Mouse (Mus musculus) skeletal muscle tissue, adult 2 months (tissue): ENCODE results near the gene Cfap58.

ENCODE experiments used
- DNase-seq: peaks from one replicate; pipeline ENCODE4 v3.0.0-alpha.2; 2012; ENCODE audit warnings: low read depth, low spot score

The Cfap58 gene

DNA sequence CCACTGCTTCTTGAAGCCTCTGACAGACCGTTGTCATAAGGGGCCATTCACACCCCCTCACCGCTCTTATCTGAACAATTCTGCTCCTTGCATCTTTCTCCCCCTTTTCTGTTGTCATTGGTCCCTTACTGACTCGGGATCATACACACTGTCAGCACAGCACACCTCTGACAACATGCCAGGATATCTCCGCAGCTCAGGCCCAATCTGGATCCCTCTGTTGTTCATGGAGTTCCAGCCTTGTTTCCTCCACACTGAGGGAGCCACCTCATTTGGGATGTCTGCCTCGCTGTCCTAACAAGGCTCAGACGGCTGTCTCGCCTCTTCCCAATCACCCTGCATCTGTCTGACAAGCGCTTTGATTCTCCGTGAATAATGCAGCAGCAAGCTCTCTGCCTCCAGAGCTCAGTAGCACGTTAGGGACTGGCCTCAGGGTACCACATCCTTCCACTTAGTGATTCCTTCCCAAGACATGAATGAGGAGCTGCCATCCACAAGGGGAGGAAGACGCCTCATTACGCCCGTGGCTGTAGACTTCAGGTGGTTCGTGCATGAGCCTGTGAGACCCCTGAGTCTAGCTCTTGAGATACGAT lies 40.7 kb downstream of the Cfap58 start:
- DNase-seq: no peak

DNA sequence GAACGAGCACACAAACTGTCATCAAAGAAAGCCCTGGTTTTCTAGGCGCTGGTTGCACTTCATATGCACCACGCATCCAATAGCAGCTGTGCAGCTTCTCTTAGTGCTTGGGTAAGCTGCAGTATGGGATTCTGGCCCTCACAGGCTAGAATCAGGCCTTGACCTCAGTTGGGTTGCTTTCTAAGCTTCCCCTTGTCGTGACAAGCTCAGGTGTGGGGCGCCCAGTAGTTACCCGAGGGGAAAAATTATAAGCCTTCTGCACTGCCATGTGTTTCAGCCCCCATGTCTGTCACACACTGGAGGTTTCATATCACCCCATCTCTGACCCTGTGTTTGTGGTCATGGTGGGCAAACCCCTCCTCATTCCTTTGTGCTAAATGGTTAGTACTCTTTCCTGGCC lies 42.0 kb downstream of the Cfap58 start:
- no peak for DNase-seq

DNA sequence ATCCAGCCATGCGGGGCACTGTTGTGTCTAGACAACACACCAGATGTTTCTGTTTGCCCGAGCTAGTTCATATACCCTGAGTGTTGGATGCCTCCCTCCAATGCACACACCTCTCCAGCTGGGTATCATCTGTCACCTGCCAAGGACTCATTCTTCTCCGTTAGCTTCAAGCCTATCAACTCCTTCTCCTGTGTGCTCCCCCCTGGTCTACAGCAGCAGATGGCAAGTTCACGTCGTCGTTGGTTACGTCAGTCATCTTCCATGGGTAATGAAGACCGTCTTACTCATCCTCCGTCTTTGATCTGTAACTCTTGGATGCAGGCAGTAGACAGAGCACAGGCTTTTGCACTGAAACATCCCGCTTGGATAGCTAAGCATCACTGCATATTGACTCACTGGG lies 42.8 kb downstream of the Cfap58 start:
- DNase-seq: no peak

DNA sequence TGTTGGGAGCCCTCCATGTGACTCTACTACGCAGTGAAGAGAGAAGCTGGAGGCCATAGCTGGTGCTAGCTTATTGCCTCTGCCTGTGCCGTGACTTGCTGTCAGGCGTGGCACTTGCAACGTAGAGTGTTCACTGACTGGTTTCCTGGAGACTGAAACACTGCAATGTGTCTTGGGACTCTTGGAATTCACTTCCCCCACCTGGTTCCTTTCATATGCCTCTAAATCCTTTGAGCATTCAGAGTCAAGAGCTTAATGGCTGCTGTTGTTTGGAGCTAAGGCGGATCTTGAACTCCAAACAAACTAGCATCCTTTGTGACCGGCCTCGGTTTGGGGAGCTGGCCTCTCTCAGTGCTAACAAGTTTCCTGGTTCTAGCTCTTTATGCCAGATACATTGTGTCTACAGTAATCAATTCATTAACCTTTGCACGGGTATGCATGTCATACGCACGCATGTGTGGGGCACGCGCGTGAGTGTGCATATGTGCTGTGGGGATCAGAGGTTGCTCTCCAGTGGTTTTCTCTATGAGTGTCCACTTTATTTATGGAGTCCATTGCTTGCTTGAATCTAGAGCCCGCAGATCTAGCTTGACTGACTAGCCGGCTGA lies 48.2 kb downstream of the Cfap58 start:
- DNase-seq: no peak

DNA sequence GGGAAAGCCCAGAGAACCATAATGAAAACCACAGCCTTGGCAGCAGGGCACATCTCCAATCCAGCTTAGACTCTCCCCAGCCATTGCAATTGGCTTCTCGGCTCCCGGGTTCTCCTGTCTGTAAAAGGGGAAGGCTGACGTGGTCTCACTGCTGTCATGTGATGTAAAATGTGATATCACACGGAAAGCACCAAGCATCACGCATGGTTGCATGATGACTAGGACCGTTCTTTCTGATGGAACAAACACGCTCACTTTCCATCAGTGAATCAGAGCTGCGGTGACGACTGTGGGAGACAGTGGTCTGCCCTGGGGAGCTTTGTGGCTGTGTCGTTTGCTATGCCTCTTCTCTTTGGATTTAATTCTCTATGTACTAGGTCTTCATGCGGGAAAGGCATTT lies 50.5 kb downstream of the Cfap58 start:
- no peak for DNase-seq

DNA sequence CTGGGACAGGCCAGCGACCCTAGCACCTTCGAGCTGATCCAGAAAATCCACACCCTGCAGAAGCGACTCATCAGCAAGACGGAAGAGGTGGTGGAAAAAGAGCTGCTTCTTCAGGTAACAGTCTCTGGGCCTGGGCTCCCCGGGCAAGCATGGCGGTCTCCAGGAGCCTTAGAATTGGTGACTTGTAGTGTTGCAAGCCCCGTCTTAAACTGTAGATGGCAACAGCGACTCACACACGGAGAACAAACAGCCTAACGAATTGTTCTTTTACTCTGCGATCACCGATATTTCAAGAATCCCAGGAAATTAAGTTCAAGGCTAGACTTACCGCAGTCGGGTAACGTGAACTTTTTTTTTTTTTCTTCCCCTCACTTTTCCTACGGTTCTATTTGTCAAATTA lies 51.0 kb downstream of the Cfap58 start:
- no peak for DNase-seq

DNA sequence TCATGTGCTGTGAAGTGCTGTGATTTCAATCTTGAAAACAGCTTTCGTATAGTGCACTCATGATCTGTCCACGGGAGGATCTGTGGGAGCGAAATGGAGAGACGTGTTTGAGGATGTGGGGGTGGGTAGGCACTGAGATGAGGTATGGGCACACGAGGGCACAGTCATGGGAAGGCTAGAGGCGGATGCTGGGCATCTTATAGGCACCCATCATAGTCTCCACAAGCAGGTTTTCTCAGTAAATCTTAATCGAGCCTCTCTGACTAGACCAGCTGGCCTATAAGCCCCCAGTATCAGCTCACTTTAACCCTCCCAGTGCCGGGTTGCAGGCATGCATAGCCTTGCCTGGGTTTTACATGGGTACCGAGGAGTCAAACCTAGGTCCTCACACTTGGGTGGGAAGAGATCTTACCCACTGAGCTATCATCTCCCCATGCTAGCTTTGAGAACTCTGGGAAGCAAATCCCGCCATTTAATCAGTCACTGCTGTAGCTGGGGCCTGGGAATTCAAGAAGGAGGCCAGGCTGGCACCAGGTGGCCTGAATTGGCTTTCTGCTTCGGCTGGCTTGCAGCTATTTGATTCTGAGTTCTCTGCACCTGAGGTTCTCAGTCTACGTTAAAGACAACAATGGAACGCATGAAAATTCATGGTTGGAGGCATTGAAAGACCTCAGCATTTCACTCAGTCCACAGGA lies 51.6 kb downstream of the Cfap58 start:
- DNase-seq: no peak

DNA sequence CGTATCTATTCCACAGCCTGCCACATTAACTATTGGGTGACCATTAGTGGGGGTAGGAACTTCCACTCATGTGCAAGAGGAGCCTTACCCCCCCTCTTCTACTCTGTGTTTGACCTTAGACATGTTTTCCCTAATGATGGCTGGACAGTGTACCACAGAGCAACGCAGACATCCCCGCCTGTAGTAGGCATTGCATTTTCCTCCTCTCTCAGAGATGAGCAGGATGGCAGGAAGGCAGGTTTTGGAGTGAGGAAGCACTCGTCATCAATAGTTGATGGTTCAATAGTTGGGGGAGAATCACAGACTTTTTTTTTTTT lies 52.1 kb downstream of the Cfap58 start:
- DNase-seq: no peak

DNA sequence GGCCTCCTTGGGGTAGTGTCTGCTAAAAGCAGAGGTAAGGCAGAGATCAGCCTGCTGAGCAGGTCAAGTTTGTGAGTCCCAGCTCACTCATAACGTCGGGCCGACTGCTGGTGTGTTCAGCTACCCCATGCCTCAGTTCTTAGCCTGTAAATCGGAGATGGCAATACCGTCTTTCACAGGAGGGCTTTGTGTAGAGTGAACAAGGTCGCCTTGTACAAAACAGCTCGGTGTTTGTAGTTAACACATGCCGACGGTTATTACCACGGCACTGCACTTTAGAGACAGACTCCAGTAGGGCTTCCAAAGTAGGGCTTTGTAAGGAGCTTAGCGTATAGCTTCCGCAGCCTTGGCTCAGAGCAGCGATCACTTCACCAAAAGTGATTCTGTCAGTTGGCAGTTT lies 63.8 kb downstream of the Cfap58 start:
- no peak for DNase-seq

DNA sequence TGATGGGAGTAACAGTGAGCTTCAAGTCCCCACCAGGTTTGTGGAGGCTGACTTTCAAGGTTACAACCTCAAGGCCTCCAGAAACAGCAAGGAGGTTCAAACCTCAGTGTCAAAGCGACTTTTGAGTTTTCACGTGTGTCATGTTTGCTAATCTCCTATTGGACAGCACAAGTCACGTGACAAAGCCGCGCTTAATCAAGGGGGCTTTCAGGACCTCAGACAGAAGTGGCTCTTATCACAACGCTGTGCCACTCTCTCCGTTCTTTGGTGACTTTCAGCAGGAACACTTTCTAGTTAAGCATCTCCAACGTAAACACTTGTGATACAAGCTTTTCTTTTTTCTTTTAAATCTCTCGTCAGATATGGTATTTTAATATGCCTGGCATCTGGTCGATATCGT lies 64.3 kb downstream of the Cfap58 start:
- DNase-seq: no peak

DNA sequence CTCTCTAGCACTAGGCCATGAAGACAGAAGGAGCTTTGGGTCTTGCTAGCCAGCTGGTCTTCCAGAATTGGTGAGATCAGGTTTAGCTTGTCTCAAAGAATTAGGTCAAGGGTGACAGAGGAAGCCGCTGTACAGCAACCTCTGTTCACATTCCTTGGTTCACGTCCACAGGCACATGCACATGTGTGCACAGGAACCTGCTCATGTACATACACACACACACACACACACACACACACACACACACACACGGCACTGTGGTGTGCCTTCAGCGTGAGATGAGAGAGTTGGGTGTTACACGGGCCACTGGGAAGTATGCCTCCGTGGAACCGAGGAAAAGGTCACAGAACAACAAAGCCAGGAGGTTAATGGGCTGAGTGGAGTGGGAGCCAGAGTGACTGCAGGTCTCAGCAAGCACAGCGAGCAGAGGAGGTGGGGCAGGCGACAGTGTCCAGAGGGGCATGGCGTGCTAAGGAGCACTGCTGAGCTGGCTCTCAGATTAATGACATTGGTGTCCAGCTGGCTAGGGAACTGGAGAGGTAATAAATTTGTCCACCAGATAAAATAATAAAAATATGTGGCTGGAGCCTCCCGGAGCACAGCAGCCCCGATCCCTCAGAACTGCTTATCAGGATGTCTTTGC lies 71.4 kb downstream of the Cfap58 start:
- DNase-seq: no peak

DNA sequence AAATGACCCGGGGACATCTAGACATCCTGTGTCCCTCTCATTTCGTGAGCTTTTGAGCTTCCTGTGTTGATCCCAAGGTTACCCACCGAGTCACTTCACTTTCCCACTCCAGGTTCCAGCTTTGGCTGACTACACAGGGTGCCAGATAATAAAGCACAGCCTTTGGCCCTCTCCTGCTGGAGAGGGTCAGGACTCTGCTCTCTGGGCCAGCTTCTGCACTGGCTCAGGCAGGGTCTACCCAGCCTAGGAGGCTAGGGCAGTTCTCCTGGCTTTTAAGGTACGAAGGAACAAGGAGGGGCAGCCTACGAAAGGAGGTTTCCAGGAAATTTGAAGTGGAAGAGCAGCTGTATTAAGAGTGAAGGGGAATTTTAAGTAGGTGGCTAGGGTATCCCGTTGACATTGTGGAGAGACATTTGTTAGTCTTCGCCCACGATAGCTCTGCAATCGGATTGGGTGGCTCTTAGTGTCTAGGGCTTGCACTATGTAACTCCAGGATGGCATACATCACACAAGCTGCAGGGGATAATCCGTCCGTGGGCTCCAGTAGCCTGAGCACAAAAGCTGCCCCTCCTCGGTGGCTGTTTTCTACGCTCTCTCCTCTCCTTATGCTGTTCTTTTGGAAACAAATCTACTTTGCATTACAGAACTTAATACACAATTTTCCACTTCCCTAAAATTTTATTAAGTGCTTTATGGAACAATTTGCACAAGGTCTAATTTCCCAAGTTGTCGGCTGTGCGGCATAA lies 72.3 kb downstream of the Cfap58 start:
- no peak for DNase-seq

DNA sequence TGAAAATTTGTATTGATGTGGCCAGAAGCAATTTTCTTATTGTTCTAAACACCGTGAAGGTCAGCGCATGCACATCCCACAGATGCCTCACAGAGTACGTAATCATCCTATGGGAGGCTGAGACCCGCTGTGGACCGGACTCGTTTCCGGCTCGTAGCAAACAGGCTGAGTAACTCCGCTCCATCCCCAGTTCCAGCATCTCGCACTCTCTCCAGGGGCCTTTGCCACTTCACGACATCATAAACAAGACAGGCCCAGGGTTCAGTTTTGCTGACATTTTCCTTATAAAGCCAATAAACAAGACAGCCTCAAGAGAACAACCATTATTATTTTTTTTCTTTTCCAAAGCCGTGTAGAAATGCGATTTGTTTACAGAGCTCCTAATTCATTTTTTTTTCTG lies 82.6 kb downstream of the Cfap58 start:
- DNase-seq: no peak

DNA sequence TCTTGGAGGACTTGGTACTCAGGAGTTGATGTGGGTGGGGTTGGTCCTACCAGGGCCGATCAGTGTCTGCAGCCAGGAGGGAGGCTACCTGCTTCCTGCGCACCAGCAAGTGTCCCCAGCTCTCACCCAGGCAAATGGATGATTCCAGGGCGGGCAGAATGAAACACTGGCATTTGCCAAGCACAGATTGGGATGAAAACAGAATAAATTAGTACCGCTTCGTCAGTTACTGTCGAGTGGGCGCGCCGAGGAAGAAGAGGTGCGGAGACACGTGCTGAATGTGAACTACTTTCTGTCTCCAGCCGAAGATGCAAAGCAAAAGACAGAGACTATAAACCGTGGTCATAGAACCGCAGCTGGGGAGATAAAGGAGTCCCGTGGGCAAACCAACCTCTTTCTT lies 84.0 kb downstream of the Cfap58 start:
- no peak for DNase-seq

DNA sequence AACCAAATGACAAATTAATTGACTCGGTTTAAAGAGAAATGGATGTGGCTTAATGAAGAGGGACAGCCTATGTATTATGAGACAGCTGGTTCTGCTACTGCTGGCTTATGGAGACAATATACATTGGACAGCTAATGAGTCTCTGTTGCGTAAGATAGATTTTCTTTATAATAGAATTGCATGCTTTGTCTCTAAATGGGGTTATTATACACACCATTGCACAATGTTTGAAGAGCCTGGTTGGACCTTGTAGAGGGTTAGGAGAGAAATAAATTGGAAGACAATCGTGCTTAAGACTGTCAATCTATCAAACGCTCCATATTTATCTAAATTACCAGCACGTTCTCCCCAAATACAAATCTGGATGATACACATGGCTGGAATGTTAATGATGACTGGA lies 85.3 kb downstream of the Cfap58 start:
- no peak for DNase-seq

DNA sequence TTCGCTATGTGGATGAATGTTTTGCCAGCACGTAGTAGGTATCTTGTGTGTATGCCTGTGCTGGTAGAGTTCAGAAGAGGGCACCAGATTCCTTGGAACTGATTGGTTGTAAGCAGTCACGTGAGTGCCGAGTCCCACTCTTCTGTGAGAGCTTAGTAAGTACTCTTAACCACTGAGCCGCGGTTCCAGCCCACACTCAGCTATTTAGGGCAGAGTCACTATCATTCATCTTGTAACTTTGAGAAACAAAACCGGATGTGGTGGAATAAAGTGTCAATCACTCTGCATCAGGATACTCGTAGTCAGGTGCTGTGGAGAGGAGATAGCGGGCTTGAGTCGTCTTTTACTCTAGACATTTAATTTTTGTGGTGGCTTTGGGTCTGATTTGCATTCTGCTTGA lies 86.3 kb downstream of the Cfap58 start:
- DNase-seq: no peak

DNA sequence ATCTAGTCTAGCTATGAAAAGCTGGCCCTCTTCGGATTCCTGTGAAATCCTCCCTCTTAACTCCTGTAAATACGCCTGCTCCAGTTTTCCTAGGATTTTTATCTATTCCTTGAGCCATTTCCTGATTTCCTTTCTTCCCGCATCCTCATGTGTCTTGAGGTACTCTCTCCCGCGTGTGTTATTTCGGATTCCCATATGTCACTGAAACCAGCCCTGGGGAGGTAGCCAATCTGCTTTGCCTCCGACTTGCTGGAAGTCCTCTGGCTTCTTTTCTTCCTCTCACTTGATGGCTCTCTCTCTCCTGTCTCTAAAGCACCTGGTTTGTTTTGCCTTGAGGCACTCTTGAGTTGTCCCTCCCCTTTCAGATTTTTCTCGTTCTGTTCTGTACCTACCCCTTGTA lies 87.9 kb downstream of the Cfap58 start:
- no peak for DNase-seq

DNA sequence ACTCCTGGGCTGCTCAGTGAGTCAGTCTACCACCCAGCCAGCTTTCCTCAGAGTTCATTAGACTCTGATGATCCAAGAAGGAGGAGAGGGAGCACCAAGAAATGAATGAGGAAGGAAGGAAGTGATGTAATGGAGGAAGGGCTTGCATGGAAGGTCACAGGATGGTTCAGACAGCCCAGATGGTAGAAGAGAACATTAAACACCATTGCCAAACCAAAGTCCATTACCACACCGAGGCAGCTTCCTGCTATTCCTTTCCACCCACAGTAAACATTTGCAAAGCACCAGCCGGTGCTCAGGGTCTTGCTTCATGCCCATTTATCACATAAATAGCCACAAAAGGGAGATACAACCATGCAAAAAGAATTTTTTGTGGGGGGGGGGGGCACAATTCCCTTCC lies 89.4 kb downstream of the Cfap58 start:
- no peak for DNase-seq

DNA sequence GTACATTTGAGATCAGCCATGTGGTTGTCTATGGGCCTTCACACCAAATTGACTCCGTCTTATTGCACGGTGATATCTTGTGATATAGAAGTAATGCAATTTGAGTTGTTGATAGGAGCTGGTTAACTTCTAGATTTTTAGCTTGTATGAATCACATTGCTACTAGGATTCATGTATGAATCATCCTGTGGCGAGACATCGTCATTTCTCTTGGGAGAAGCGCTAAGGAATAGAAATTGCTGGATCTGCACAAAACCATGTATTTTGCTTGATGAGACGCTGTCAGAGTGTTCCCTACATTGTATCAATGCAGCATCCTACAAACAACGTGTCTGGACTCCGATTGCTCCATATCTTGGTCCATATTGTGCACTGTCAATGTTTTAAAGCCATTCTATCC lies 102.1 kb downstream of the Cfap58 start:
- DNase-seq: no peak

DNA sequence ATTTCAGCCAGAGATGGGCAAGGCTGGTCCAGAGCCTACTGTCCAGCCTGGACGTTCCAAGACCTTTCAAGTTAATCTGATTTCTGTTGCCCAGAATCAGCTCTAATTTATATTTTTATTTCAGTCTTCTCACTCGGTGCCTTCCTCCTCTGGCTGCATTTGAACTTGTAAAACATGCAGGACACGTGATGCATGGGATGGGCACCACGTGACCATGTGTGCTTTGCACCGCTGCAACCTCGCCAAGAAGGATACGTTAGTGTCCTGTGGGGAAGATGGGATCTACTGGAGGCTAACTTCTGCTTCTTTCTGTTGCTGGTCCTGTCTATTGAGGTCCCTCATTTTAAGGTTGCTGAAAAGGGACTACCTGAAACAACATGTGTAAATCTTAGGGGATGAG lies 109.8 kb downstream of the Cfap58 start:
- no peak for DNase-seq

DNA sequence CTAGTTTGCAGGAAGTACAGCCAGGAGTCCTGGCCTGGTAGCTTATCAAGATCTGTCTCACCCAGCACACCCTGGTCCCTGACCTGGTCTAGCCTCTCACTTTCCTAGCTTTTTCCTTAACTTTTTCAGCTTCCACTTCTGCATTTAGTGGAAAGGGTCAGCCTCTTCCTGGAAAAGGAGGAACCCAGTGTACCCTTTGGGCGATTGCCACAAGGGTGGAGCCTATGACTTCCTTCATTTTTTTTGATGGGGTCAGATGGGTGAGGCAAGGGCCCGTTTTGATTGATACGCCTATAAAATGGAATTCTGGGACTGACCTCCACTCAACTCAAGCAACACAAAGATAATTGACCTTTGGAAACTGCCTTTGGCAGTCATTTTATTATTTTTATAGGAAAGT lies 111.9 kb downstream of the Cfap58 start:
- peak; percentile 4 for DNase-seq

DNA sequence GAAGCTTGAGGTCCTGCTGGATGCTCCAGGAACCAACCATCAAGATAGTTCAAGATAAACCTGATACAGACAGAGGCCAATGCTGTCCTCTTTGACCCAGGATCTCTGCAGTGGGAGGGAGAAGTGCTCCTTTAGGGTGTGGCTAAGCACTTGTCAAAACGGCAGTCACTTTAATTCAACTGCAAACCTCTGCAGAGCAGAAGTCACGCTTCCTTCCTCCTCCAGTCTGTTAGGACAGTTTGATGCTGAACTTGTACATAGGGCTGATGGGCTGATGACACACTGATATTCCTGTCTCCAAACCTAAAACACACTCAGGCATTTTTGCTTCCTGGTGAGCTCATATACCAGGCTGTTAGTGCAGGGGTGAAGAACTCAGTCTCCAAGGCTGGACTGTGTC lies 125.8 kb downstream of the Cfap58 start:
- peak; percentile 4 for DNase-seq
